Mouse (Mus musculus) liver, embryonic 14.5 days (tissue): ENCODE results near the gene Il16.

ENCODE experiments used
- CTCF ChIP-seq: IDR thresholded peaks from 2 replicates; pipeline ENCODE4 v1.5.1; 2016; ENCODE audit warnings: antibody characterized with exemption, low read depth, control low read depth
- EP300 ChIP-seq: IDR thresholded peaks from 2 replicates; pipeline ENCODE4 v1.6.1; 2016; ENCODE audit warnings: antibody characterized with exemption, low read depth

DNA sequence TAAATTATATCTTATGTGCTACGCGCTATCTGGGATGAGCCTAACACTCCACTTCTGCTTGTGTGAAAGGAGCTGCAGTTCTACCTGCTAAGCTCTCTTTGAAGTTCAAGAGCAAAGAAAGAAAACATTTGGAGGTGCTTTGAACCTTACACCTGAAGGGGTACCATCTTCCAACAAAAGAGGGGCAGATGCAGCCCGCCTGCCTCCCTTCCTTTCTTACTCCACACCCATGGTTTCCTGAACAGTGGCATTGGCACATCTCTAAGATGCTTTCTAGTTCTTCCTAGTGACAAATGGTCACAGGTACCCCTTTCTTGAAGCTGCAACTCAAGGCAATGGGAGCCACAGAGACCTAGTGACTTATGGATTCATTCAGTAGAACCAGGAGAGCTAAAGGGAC, 83.8 kb downstream of the Il16 start:
- no peak for TF ChIP-seq CTCF
- TF ChIP-seq EP300, result no peak
